Mouse (Mus musculus) lung, adult 2 months (tissue): ENCODE results near the gene Rbfox2.

Experiments
- CTCF ChIP-seq: fragments of 200-500 bp; IDR thresholded peaks from 2 replicates; pipeline ENCODE4 v1.5.1; 2011; ENCODE audit warnings: mild to moderate bottlenecking, low read length, control low read depth; ENCODE audit not compliant: insufficient read depth
- POLR2A ChIP-seq: fragments of 200-500 bp; IDR thresholded peaks from 2 replicates; pipeline ENCODE4 v1.6.1; 2011; ENCODE audit warnings: low read depth, mild to moderate bottlenecking, control low read depth, low read length, borderline replicate concordance; ENCODE audit errors: extremely low read depth

GRCm38 (mm10) chr15:77150424-77150841, 156.4 kb downstream of the Rbfox2 start:
- no peak for TF ChIP-seq POLR2A
- TF ChIP-seq CTCF = no peak
